Mouse (Mus musculus): ENCODE results near the gene Ypel1. TPM values are rescaled to one million over a fixed set of nuclear protein-coding genes. Genes with fewer than 3 reads are reported as not detected.

Ypel1 gene
- 19.7 and 31.3 TPM in 2 replicates for polyA plus RNA-seq (2021; fragmentation: Nextera tagmentation)
- long read RNA-seq, experiment 1, transcript Ypel1-204 (4 exons, 2,185 nt) = minor isoform, 25 of 197 reads
- long read RNA-seq, experiment 1, transcript Ypel1-201 (5 exons, 3,322 nt) = major isoform, 154 of 197 reads
- long read RNA-seq, experiment 1, partial matches to known transcripts = 6 of 197 reads
- long read RNA-seq, experiment 1, other reads (novel, unspliced or antisense) = 12 of 197 reads
- long read RNA-seq, experiment 2, transcript Ypel1-201 (5 exons, 3,322 nt) = major isoform, 26 of 43 reads
- long read RNA-seq, experiment 2, partial matches to known transcripts = 4 of 43 reads
- long read RNA-seq, experiment 2, other reads (novel, unspliced or antisense) = 12 of 43 reads

GRCm38 (mm10) chr16:17069511-17070443 is at the start of gene Ypel1:
Gene Ypel1 (plus strand): TSS chr16:17069696.

GRCm38 (mm10) chr16:17110771-17111743 is 41.6 kb downstream of the Ypel1 start, which contains the start of gene Ppil2:
Gene Ppil2 (minus strand): TSS chr16:17111257.

GRCm38 (mm10) chr16:17124871-17125520 is 55.5 kb downstream of the Ypel1 start, which contains the start of gene 2610318N02Rik:
Gene 2610318N02Rik (minus strand): TSS chr16:17125167.

GRCm38 (mm10) chr16:17132089-17132905 is 62.8 kb downstream of the Ypel1 start, which contains the start of gene Sdf2l1:
Gene Sdf2l1 (minus strand): TSS chr16:17132383.

Other genes with a start within 250 kb of the Ypel1 start
- 6.6 and 8.1 TPM in 2 replicates for gene Spag6l, start 240.2 kb upstream of the Ypel1 start, polyA plus RNA-seq (2021; fragmentation: Nextera tagmentation)
- gene Igll1, start 205.7 kb upstream of the Ypel1 start, polyA plus RNA-seq (2021; fragmentation: Nextera tagmentation) = not detected in 2 replicates
- 18.1 and 25.3 TPM in 2 replicates for gene Top3b, start 199.0 kb upstream of the Ypel1 start, polyA plus RNA-seq (2021; fragmentation: Nextera tagmentation)
- 0.38 and 0.88 TPM in 2 replicates for gene Vpreb1, start 198.9 kb upstream of the Ypel1 start, polyA plus RNA-seq (2021; fragmentation: Nextera tagmentation)
- 6.7 and 7.4 TPM in 2 replicates for gene Ppm1f, start 173.2 kb upstream of the Ypel1 start, polyA plus RNA-seq (2021; fragmentation: Nextera tagmentation)
- 86.4 and 162 TPM in 2 replicates for gene Mapk1, start 86.3 kb upstream of the Ypel1 start, polyA plus RNA-seq (2021; fragmentation: Nextera tagmentation)
- 66.5 and 80.4 TPM in 2 replicates for gene Ppil2, start 41.6 kb downstream of the Ypel1 start, polyA plus RNA-seq (2021; fragmentation: Nextera tagmentation)
- 1.5 and 2.6 TPM in 2 replicates for gene 2610318N02Rik, start 55.5 kb downstream of the Ypel1 start, polyA plus RNA-seq (2021; fragmentation: Nextera tagmentation)
- 36.1 and 38.1 TPM in 2 replicates for gene Sdf2l1, start 62.7 kb downstream of the Ypel1 start, polyA plus RNA-seq (2021; fragmentation: Nextera tagmentation)
- gene Ydjc, start 74.9 kb downstream of the Ypel1 start, polyA plus RNA-seq (2021; fragmentation: Nextera tagmentation) = 36.2 and 43.2 TPM in 2 replicates
- 0.81 and 0.87 TPM in 2 replicates for gene Ccdc116, start 77.5 kb downstream of the Ypel1 start, polyA plus RNA-seq (2021; fragmentation: Nextera tagmentation)
- 103 and 106 TPM in 2 replicates for gene Ube2l3, start 133.0 kb downstream of the Ypel1 start, polyA plus RNA-seq (2021; fragmentation: Nextera tagmentation)
- gene Rimbp3, start 138.9 kb downstream of the Ypel1 start, polyA plus RNA-seq (2021; fragmentation: Nextera tagmentation) = 0.22 and 0.34 TPM in 2 replicates
- gene Hic2, start 163.9 kb downstream of the Ypel1 start, polyA plus RNA-seq (2021; fragmentation: Nextera tagmentation) = 0.55 and 0.72 TPM in 2 replicates
- gene Tmem191c, start 206.4 kb downstream of the Ypel1 start, polyA plus RNA-seq (2021; fragmentation: Nextera tagmentation) = 148 and 162 TPM in 2 replicates